Mouse (Mus musculus) spleen, adult 2 months (tissue): Measurements from ENCODE around the gene Pid1. TPM values are rescaled to one million over a fixed set of nuclear protein-coding genes. Genes with fewer than 3 reads are reported as not detected.

Experiments used
- DNase-seq, 2 experiments: peaks; one replicate each; pipeline versions ENCODE4 v3.0.0 to v3.0.0-alpha.2; 2012 to 2021; ENCODE audit warnings: low spot score in 2 of 2, low read depth in 1 of 2
- H3K27ac ChIP-seq: fragments of 200-500 bp; 2 replicates; pipeline ENCODE4 v1.5.1; 2012; ENCODE audit warnings: low read length, inconsistent platforms; ENCODE audit not compliant: insufficient read depth
- H3K27me3 ChIP-seq: fragments of 200-500 bp; 2 replicates; pipeline ENCODE4 v1.6.1; 2012; ENCODE audit warnings: mild to moderate bottlenecking, moderate library complexity, low read length, inconsistent platforms; ENCODE audit not compliant: control insufficient read depth, insufficient read depth
- H3K36me3 ChIP-seq: fragments of 200-500 bp; 2 replicates; pipeline ENCODE4 v1.6.1; 2012; ENCODE audit warnings: mild to moderate bottlenecking, low read length, inconsistent platforms; ENCODE audit not compliant: control insufficient read depth, insufficient read depth
- H3K4me1 ChIP-seq: fragments of 200-500 bp; 2 replicates; pipeline ENCODE4 v1.6.1; 2011; ENCODE audit warnings: inconsistent platforms; ENCODE audit not compliant: control insufficient read depth, insufficient read depth, insufficient read length
- H3K4me3 ChIP-seq: fragments of 200-500 bp; 2 replicates; pipeline ENCODE4 v1.5.1; 2011; ENCODE audit warnings: mild to moderate bottlenecking, inconsistent platforms; ENCODE audit not compliant: insufficient read depth, insufficient read length; ENCODE audit errors: extremely low read depth
- CTCF ChIP-seq: fragments of 200-500 bp; IDR thresholded peaks from 2 replicates; pipeline ENCODE4 v1.5.1; 2011; ENCODE audit warnings: mild to moderate bottlenecking, inconsistent platforms; ENCODE audit not compliant: insufficient read depth, insufficient read length, insufficient replicate concordance; ENCODE audit errors: extremely low read depth
- POLR2A ChIP-seq: fragments of 200-500 bp; IDR thresholded peaks from 2 replicates; pipeline ENCODE4 v1.6.1; 2011; ENCODE audit warnings: low read depth, low read length, inconsistent platforms
- WGBS: fragments of 180-500 bp; shearing (Covaris S2); methylation state at CpG from one replicate; pipeline ENCODE4 v1.1.7; 2018; 5-methylcytosine and 5-hydroxymethylcytosine counted together
- polyA plus RNA-seq: library from polyadenylated mRNA; depleted of rRNA; stranded (reverse); fragments of >200 nt; gene quantifications from 2 replicates; pipeline ENCODE4 v1.2.3, GENCODE M21; 2012

Pid1 gene
- polyA plus RNA-seq, 1 experiment: 8.4 TPM

DNA sequence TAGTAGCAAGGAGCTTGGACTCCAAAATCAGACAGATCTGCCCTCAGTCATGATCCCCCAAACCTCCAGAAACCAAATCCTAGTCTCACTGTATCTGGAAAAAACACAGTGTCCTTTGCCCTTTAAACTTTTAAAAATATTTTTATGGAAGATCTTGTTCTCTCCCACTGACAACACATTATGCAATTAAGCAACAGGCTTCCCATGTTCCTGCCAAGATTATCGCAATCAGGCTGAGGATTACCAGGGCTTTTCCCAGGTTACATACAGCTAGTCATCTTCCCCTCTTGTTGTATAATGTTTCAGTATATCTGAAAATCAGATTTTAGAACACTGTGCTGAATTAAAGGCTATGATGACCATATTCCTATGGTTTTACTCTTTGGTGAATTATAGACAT lies 64.3 kb downstream of the Pid1 start:
- Histone ChIP-seq H3K4me3 (no peak overlapping the region), H3K27me3 (no peaks in the 10 kb centered on the region), H3K4me1 (no peaks in the 10 kb centered on the region), H3K27ac (no peak overlapping the region), H3K36me3 (no peaks in the 10 kb centered on the region)
- 92% methylated on average over 1 of the region's 1 CpGs for WGBS
- TF ChIP-seq CTCF (no peak), POLR2A (no peak)
- no peak for DNase-seq

- Histone ChIP-seq H3K36me3 (no peaks in the 10 kb centered on the region), H3K4me3 (no peak overlapping the region), H3K27me3 (no peaks in the 10 kb centered on the region), H3K4me1 (no peaks in the 10 kb centered on the region), H3K27ac (no peak overlapping the region)
- WGBS: 42% methylated on average over 6 of the region's 6 CpGs
- no peak for DNase-seq
- TF ChIP-seq POLR2A (no peak), CTCF (peak; percentile 6; the same call in 1 of the 2 replicates)
Measured at GRCm38 (mm10) chr1:84286682-84287111, 77.3 kb downstream of the Pid1 start.

- no peaks in the 10 kb centered on the region for H3K4me1 ChIP-seq
- no peaks in the 10 kb centered on the region for H3K36me3 ChIP-seq
- H3K4me3 ChIP-seq: no peak overlapping the region
- WGBS: 85% methylated on average over 7 of the region's 7 CpGs
- no peak overlapping the region for H3K27ac ChIP-seq
- no peaks in the 10 kb centered on the region for H3K27me3 ChIP-seq
- DNase-seq: no peak
- TF ChIP-seq CTCF (no peak), POLR2A (no peak)
Measured at GRCm38 (mm10) chr1:84285620-84286019, 78.4 kb downstream of the Pid1 start.

DNA sequence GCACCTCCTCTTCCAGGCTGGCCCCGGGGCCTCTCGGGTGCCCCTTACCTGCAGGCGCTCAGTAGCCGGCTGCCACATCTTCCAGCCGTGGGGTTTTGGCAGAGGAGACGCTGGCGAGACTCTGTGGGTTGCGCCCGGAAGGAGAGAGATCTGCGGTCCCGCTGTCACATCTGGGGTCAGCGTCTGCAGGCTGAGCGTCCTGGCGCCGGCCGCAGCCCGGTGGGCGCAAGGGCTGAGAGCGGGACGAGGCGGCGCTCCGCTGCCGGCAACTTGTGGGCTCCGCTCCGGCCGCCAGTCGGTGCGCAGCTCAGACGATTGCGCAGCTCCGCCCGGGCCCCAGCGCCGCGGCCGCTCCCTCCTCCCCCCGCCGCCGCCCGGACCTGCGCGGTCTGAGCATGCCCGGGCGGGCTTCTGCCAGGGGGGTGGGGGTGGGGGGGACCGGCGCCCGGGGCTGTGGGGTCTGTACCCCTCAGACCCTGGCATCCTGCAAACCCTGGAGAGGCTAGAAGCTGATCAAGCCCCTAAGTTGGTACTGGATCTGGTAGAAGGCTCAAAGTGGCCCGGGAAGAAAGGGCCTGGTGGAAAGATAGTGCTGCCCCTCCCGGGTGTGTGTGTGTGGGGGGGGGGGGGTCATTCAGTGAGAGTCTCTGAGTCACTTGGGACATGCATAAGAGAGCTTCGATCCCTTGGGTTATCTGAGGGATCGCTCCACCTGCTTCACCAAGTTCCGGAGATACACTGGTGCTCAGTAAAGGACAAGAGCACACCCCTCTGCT lies 79.5 kb downstream of the Pid1 start:
- H3K4me3 ChIP-seq: peak overlapping the region; percentile 23
- no peaks in the 10 kb centered on the region for H3K27me3 ChIP-seq
- no peak for TF ChIP-seq POLR2A
- TF ChIP-seq CTCF: no peak
- WGBS: 5% methylated on average over 45 of the region's 53 CpGs
- H3K27ac ChIP-seq: no peak overlapping the region
- no peaks in the 10 kb centered on the region for H3K4me1 ChIP-seq
- H3K36me3 ChIP-seq: no peaks in the 10 kb centered on the region
- no peak for DNase-seq

GRCm38 (mm10) chr1:84283119-84283518 lies 80.9 kb downstream of the Pid1 start:
- TF ChIP-seq CTCF: no peak
- TF ChIP-seq POLR2A: no peak
- DNase-seq: no peak
- H3K27me3 ChIP-seq: no peaks in the 10 kb centered on the region
- peak overlapping the region; percentile 12; the same call in 1 of the 2 replicates for H3K4me3 ChIP-seq
- H3K4me1 ChIP-seq: no peaks in the 10 kb centered on the region
- 14% methylated on average over 2 of the region's 2 CpGs for WGBS
- no peaks in the 10 kb centered on the region for H3K36me3 ChIP-seq
- no peak overlapping the region for H3K27ac ChIP-seq

- 87% methylated on average over 3 of the region's 3 CpGs for WGBS
Measured at GRCm38 (mm10) chr1:84280171-84280570, 83.8 kb downstream of the Pid1 start.

GRCm38 (mm10) chr1:84278359-84279255 lies 85.4 kb downstream of the Pid1 start:
- no peak for DNase-seq
- TF ChIP-seq POLR2A (no peak), CTCF (no peak)
- Histone ChIP-seq H3K36me3 (no peaks in the 10 kb centered on the region), H3K27ac (no peak overlapping the region), H3K27me3 (no peaks in the 10 kb centered on the region), H3K4me3 (no peak overlapping the region), H3K4me1 (no peaks in the 10 kb centered on the region)
- 85% methylated on average over 7 of the region's 7 CpGs for WGBS

More at GRCm38 (mm10) chr1:84280171-84280570, 83.8 kb downstream of the Pid1 start:
- no peak for DNase-seq
- no peaks in the 10 kb centered on the region for H3K36me3 ChIP-seq
- no peaks in the 10 kb centered on the region for H3K4me1 ChIP-seq
- H3K27ac ChIP-seq: no peak overlapping the region
- TF ChIP-seq CTCF: no peak
- no peak for TF ChIP-seq POLR2A
- H3K4me3 ChIP-seq: no peak overlapping the region
- no peaks in the 10 kb centered on the region for H3K27me3 ChIP-seq
